Mouse (Mus musculus) frontal cortex, postnatal 25 days (tissue): ENCODE results near the gene Lhpp.

Source experiments
- DNase-seq, 2 experiments: peaks; one replicate each; pipeline ENCODE4 v3.0.0; 2022; ENCODE audit warnings: low spot score in 2 of 2

Lhpp gene

GRCm38 (mm10) chr7:132681296-132681695, 70.9 kb downstream of the Lhpp start:
- no peak for DNase-seq

- DNase-seq, result no peak
These were observed 71.4 kb downstream of the Lhpp start for GRCm38 (mm10) chr7:132681831-132682230.

GRCm38 (mm10) chr7:132682336-132682735, 71.9 kb downstream of the Lhpp start:
- no peak for DNase-seq

GRCm38 (mm10) chr7:132682901-132683300, 72.5 kb downstream of the Lhpp start:
- DNase-seq, result no peak

GRCm38 (mm10) chr7:132683923-132684322, 73.5 kb downstream of the Lhpp start:
- no peak for DNase-seq

- DNase-seq, result no peak
These were observed 76.1 kb downstream of the Lhpp start for GRCm38 (mm10) chr7:132686515-132686914.

- DNase-seq, result no peak
These were observed 77.5 kb downstream of the Lhpp start for GRCm38 (mm10) chr7:132687897-132688296.

- DNase-seq, result no peak
These were observed 78.3 kb downstream of the Lhpp start for GRCm38 (mm10) chr7:132688721-132689120.

- DNase-seq, result no peak
These were observed 79.3 kb downstream of the Lhpp start for GRCm38 (mm10) chr7:132689722-132690121.

- no peak for DNase-seq
These were observed 80.5 kb downstream of the Lhpp start for GRCm38 (mm10) chr7:132690716-132691472.

GRCm38 (mm10) chr7:132692719-132693118, 82.3 kb downstream of the Lhpp start:
- no peak for DNase-seq

- no peak for DNase-seq
These were observed 83.1 kb downstream of the Lhpp start for GRCm38 (mm10) chr7:132693561-132693960.

- no peak for DNase-seq
These were observed 86.9 kb downstream of the Lhpp start for GRCm38 (mm10) chr7:132697258-132697796.

- no peak for DNase-seq
These were observed 88.3 kb downstream of the Lhpp start for GRCm38 (mm10) chr7:132698737-132699136.

GRCm38 (mm10) chr7:132699165-132699564, 88.7 kb downstream of the Lhpp start:
- DNase-seq, result no peak

- DNase-seq, result no peak
These were observed 89.2 kb downstream of the Lhpp start for GRCm38 (mm10) chr7:132699639-132700038.

GRCm38 (mm10) chr7:132700107-132700506, 89.7 kb downstream of the Lhpp start:
- no peak for DNase-seq

- DNase-seq, result no peak
These were observed 91.0 kb downstream of the Lhpp start for GRCm38 (mm10) chr7:132701412-132701811.

- no peak for DNase-seq
These were observed 91.6 kb downstream of the Lhpp start for GRCm38 (mm10) chr7:132702024-132702423.

- DNase-seq, result no peak
These were observed 92.1 kb downstream of the Lhpp start for GRCm38 (mm10) chr7:132702492-132703070.

GRCm38 (mm10) chr7:132703515-132704309, 93.3 kb downstream of the Lhpp start:
- DNase-seq, result no peak

- no peak for DNase-seq
These were observed 94.0 kb downstream of the Lhpp start for GRCm38 (mm10) chr7:132704310-132704875.
